Mouse (Mus musculus) intestine, embryonic 16.5 days (tissue): ENCODE data around the gene Slc12a6. TPM values are rescaled to one million over a fixed set of nuclear protein-coding genes. Genes with fewer than 3 reads are reported as not detected.
A peak's percentile ranks its signal among the peaks of the same experiment; 100 is the strongest.

Experiments
- ATAC-seq: fragments of 200-750 bp; cut with Nextera tagmentation; 2 replicates; pipeline ENCODE4 v1.8.0; 2017; ENCODE audit warnings: moderate TSS enrichment, moderate library complexity
- H3K27ac ChIP-seq: fragments of 300-500 bp; sonication (generic); 2 replicates; pipeline ENCODE4 v1.5.1; 2014; ENCODE audit warnings: mild to moderate bottlenecking, low read length
- H3K27me3 ChIP-seq: fragments of 300-500 bp; sonication (generic); replicated peaks from 2 replicates; pipeline ENCODE4 v1.6.1; 2014; ENCODE audit warnings: low read length, control low read depth, mixed read lengths; ENCODE audit not compliant: control insufficient read depth, insufficient read depth
- H3K36me3 ChIP-seq: fragments of 300-500 bp; sonication (generic); 2 replicates; pipeline ENCODE4 v1.6.1; 2014; ENCODE audit warnings: low read length, control low read depth; ENCODE audit not compliant: control insufficient read depth, insufficient read depth
- H3K4me1 ChIP-seq: fragments of 300-500 bp; sonication (generic); 2 replicates; pipeline ENCODE4 v1.6.1; 2014; ENCODE audit warnings: low read length, control low read depth, mixed read lengths; ENCODE audit not compliant: control insufficient read depth, insufficient read depth
- H3K4me2 ChIP-seq: fragments of 300-500 bp; sonication (generic); 2 replicates; pipeline ENCODE4 v1.6.1; 2014; ENCODE audit warnings: low read depth, low read length, control low read depth
- H3K4me3 ChIP-seq: fragments of 300-500 bp; sonication (generic); 2 replicates; pipeline ENCODE4 v1.5.1; 2014; ENCODE audit warnings: mild to moderate bottlenecking, low read length
- H3K9ac ChIP-seq: fragments of 300-500 bp; sonication (generic); 2 replicates; pipeline ENCODE4 v1.6.1; 2014; ENCODE audit warnings: low read depth, low read length
- H3K9me3 ChIP-seq: fragments of 300-500 bp; sonication (generic); 2 replicates; pipeline ENCODE4 v1.6.1; 2016; ENCODE audit warnings: low read length, control low read depth; ENCODE audit not compliant: control insufficient read depth
- WGBS: fragments of 180-500 bp; shearing (Covaris S2); extraction: QIAGEN DNeasy Blood & Tissue Kit; methylation state at CpG from one replicate; pipeline ENCODE4 v1.1.7; 2014; 5-methylcytosine and 5-hydroxymethylcytosine counted together
- polyA plus RNA-seq: library from polyadenylated mRNA; unstranded; fragments of >200 nt; fragmentation: Nextera tagmentation; extraction: Ambion mirVana; gene quantifications from 2 replicates; pipeline ENCODE4 v1.2.1, GENCODE M21; 2015

Slc12a6 gene
- polyA plus RNA-seq, 1 experiment from 2014 or later: 11.9 TPM

- Histone ChIP-seq H3K9ac (no peak overlapping the region), H3K4me3 (no peak overlapping the region), H3K27ac (no peak overlapping the region), H3K4me2 (no peak overlapping the region), H3K27me3 (no peaks in the 10 kb centered on the region), H3K4me1 (no peaks in the 10 kb centered on the region), H3K36me3 (no peaks in the 10 kb centered on the region), H3K9me3 (no peaks in the 10 kb centered on the region)
- 87% methylated on average over 4 of the region's 4 CpGs for WGBS
- no peak for ATAC-seq
Observed at GRCm38 (mm10) chr2:112391346-112392000, 125.8 kb downstream of the Slc12a6 start.

GRCm38 (mm10) chr2:112392689-112393088 lies 127.1 kb downstream of the Slc12a6 start:
- 76% methylated on average over 1 of the region's 1 CpGs for WGBS
- no peaks in the 10 kb centered on the region for H3K36me3 ChIP-seq
- H3K27me3 ChIP-seq: no peaks in the 10 kb centered on the region
- H3K4me3 ChIP-seq: no peak overlapping the region
- H3K27ac ChIP-seq: no peak overlapping the region
- no peaks in the 10 kb centered on the region for H3K9me3 ChIP-seq
- H3K4me1 ChIP-seq: no peaks in the 10 kb centered on the region
- H3K9ac ChIP-seq: no peak overlapping the region
- ATAC-seq: no peak
- no peak overlapping the region for H3K4me2 ChIP-seq

- Histone ChIP-seq H3K27ac (no peak overlapping the region), H3K4me3 (no peak overlapping the region), H3K9ac (no peak overlapping the region), H3K4me1 (no peaks in the 10 kb centered on the region), H3K9me3 (no peaks in the 10 kb centered on the region), H3K36me3 (no peaks in the 10 kb centered on the region), H3K27me3 (no peaks in the 10 kb centered on the region), H3K4me2 (no peak overlapping the region)
- no peak for ATAC-seq
Observed at GRCm38 (mm10) chr2:112393958-112394357, 128.3 kb downstream of the Slc12a6 start.

GRCm38 (mm10) chr2:112396649-112397048 lies 131.0 kb downstream of the Slc12a6 start:
- Histone ChIP-seq H3K4me1 (no peaks in the 10 kb centered on the region), H3K9ac (no peak overlapping the region), H3K27ac (0 out of 2 replicates have a peak overlapping the region, but pooled peaks have one; percentile 37), H3K4me2 (no peak overlapping the region), H3K4me3 (no peak overlapping the region), H3K27me3 (no peaks in the 10 kb centered on the region), H3K36me3 (no peaks in the 10 kb centered on the region), H3K9me3 (no peaks in the 10 kb centered on the region)
- 44% methylated on average over 1 of the region's 1 CpGs for WGBS
- ATAC-seq: peak; percentile 75

GRCm38 (mm10) chr2:112407030-112407429 lies 141.4 kb downstream of the Slc12a6 start:
- ATAC-seq: no peak
- Histone ChIP-seq H3K4me1 (no peaks in the 10 kb centered on the region), H3K4me2 (no peak overlapping the region), H3K9ac (no peak overlapping the region), H3K27ac (no peak overlapping the region), H3K9me3 (no peaks in the 10 kb centered on the region), H3K27me3 (no peaks in the 10 kb centered on the region), H3K36me3 (no peaks in the 10 kb centered on the region), H3K4me3 (no peak overlapping the region)
- 78% methylated on average over 3 of the region's 3 CpGs for WGBS

Other genes starting within 250 kb of the Slc12a6 start
- not detected in 2 replicates for gene Olfr1311, start 241.4 kb upstream of the Slc12a6 start, polyA plus RNA-seq
- not detected in 2 replicates for gene Olfr1312, start 215.6 kb upstream of the Slc12a6 start, polyA plus RNA-seq
- not detected in 2 replicates for gene Olfr1313, start 188.0 kb upstream of the Slc12a6 start, polyA plus RNA-seq
- not detected in 2 replicates for gene Olfr1314, start 169.0 kb upstream of the Slc12a6 start, polyA plus RNA-seq
- not detected in 2 replicates for gene Olfr1315-ps1, start 150.4 kb upstream of the Slc12a6 start, polyA plus RNA-seq
- not detected in 2 replicates for gene Olfr1316, start 130.8 kb upstream of the Slc12a6 start, polyA plus RNA-seq
- gene Olfr1317, start 125.5 kb upstream of the Slc12a6 start, polyA plus RNA-seq: not detected in 2 replicates
- gene Olfr1318, start 111.6 kb upstream of the Slc12a6 start, polyA plus RNA-seq: not detected in 2 replicates
- gene Lpcat4, start 26.4 kb upstream of the Slc12a6 start, polyA plus RNA-seq: 19.9 and 22.6 TPM in 2 replicates
- gene Nutm1, start 6.5 kb upstream of the Slc12a6 start, polyA plus RNA-seq: 0.04 TPM in 1 of 2 replicates, not detected in the other
- gene Nop10, start 3.9 kb upstream of the Slc12a6 start, polyA plus RNA-seq: 214 and 238 TPM in 2 replicates
- gene Gm21985, start 489 bp downstream of the Slc12a6 start, polyA plus RNA-seq: not detected in 2 replicates
- 113 and 118 TPM in 2 replicates for gene Emc4, start 102.2 kb downstream of the Slc12a6 start, polyA plus RNA-seq
- gene Katnbl1, start 113.4 kb downstream of the Slc12a6 start, polyA plus RNA-seq: 31.9 and 33.9 TPM in 2 replicates
- gene Emc7, start 189.2 kb downstream of the Slc12a6 start, polyA plus RNA-seq: 19.2 and 20.1 TPM in 2 replicates
- not detected in 2 replicates for gene Chrm5, start 214.9 kb downstream of the Slc12a6 start, polyA plus RNA-seq
- 1.7 and 6.2 TPM in 2 replicates for gene Aven, start 227.1 kb downstream of the Slc12a6 start, polyA plus RNA-seq